Mouse (Mus musculus) forebrain, embryonic 10.5 days (tissue): ENCODE measurements around the gene Itgb5. TPM values are rescaled to one million over a fixed set of nuclear protein-coding genes. Genes with fewer than 3 reads are reported as not detected.

Experiments
- DNase-seq: peaks from one replicate; pipeline ENCODE4 v3.0.0-alpha.2; 2017; ENCODE audit warnings: low spot score; ENCODE audit errors: extremely low spot score
- H3K27ac ChIP-seq: fragments of 300-500 bp; sonication (generic); 2 replicates; pipeline ENCODE4 v1.5.1; 2016; ENCODE audit warnings: mild to moderate bottlenecking
- H3K27me3 ChIP-seq: fragments of 300-500 bp; sonication (generic); 2 replicates; pipeline ENCODE4 v1.6.1; 2016; ENCODE audit warnings: mild to moderate bottlenecking; ENCODE audit not compliant: poor library complexity, severe bottlenecking
- H3K36me3 ChIP-seq: fragments of 300-500 bp; sonication (generic); replicated peaks from 2 replicates; pipeline ENCODE4 v1.6.1; 2016; ENCODE audit warnings: mild to moderate bottlenecking, moderate library complexity
- H3K4me1 ChIP-seq: fragments of 300-500 bp; sonication (generic); 2 replicates; pipeline ENCODE4 v1.6.1; 2016
- H3K4me3 ChIP-seq: fragments of 300-500 bp; sonication (generic); 2 replicates; pipeline ENCODE4 v1.5.1; 2016; ENCODE audit warnings: mild to moderate bottlenecking, moderate library complexity
- H3K9me3 ChIP-seq: fragments of 300-500 bp; sonication (generic); 2 replicates; pipeline ENCODE4 v1.6.1; 2016; ENCODE audit warnings: mild to moderate bottlenecking, moderate library complexity
- WGBS: fragments of 180-500 bp; shearing (Covaris S2); methylation state at CpG from one replicate; pipeline ENCODE4 v1.1.7; 2016; 5-methylcytosine and 5-hydroxymethylcytosine counted together
- polyA plus RNA-seq: library from polyadenylated mRNA; unstranded; fragments of >200 nt; fragmentation: Nextera tagmentation; extraction: Ambion mirVana; gene quantifications from 2 replicates; pipeline ENCODE4 v1.2.1, GENCODE M21; 2016

The Itgb5 gene
- 10.6 and 14.3 TPM in 2 replicates for polyA plus RNA-seq

DNA sequence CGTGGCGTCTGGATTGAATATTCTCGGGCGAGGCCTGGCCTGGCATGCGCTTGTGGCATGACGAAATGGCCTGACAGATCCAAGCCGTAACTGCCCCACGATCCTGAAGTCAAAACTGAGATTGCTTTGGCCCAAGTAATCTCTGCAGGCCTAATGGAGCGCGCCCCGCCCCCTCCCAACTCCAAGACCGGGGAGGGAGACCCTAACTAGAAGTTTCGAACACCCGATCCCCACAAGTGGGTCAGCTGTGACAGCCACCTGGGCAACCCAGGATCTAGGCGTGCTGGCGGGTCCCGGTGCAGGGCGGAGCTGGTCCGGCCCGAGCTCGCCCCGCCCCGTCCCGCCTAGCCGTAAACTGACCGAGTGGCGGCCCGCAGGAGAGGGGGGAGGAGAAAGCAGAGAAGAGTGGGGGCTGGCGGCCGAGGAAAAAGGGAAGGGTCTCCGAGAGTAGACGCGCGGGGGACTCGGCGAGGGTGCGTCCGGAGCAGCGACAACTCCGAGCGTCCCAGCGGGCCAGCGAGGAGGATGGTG lies at the start of gene Itgb5:
TSS of gene Itgb5 (plus strand) at position 365 of the 531 bp plus-strand sequence.
- H3K27me3 ChIP-seq: peaks cover 72% of the 10 kb centered on the region
- peak within 1 kb of the TSS; percentile 88 for H3K27ac ChIP-seq
- H3K9me3 ChIP-seq: no peaks in the 10 kb centered on the region
- H3K4me3 ChIP-seq: peak within 1 kb of the TSS; percentile 87
- peaks cover 54% of the 10 kb centered on the region for H3K4me1 ChIP-seq
- H3K36me3 ChIP-seq: no peaks in the 10 kb centered on the region
- under 1% methylated on average over 43 of the region's 43 CpGs for WGBS
- peak; percentile 76 for DNase-seq

DNA sequence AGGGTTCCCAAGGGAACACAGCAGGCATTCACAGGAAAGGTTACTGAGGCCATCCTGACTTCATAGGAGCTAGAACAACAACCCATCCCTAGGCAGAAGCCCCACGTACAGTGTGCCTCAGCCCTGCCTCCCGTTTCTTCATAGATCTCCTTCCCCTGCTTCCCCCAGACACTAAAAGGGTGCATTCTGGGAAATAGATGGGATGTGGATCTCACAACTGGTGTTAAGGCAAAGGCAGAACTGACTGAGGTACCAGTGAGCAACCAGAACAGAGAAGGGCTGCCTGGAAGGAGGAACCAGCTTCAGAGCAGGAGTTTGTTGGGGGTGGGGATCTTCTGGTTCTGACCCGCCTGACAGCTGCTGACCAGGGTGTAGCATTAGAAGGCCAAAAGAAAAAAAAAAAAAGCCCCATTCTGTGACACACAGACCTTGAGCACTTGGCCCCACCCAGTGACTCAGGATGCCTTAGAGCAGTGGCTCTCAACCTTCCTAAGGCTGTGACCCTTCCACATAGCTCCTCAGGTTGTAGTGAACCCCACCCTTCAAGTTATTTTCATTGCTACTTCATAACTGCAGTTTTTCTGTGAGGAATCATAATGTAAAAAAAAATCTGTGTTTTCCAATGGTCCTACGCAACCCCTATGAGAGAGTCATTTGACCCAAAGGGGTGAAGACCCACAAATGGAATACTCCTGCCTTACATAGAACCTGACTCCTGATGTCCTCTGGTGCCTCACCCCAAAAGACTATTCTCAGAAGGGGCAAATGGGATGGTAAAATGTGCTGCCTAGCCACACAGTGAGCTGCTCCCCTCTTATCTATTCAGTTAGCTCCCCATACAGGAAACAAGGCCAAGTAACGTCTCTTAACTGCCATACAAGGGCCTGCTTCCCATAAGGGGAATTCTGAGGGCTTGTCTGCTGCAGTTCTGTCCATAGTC lies 47.4 kb upstream of the Itgb5 start:
- H3K36me3 ChIP-seq: no peaks in the 10 kb centered on the region
- peaks cover 4% of the 10 kb centered on the region for H3K4me1 ChIP-seq
- no peak overlapping the region for H3K4me3 ChIP-seq
- H3K9me3 ChIP-seq: no peaks in the 10 kb centered on the region
- 79% methylated on average over 5 of the region's 5 CpGs for WGBS
- DNase-seq: no peak
- no peak overlapping the region for H3K27ac ChIP-seq
- H3K27me3 ChIP-seq: no peaks in the 10 kb centered on the region

DNA sequence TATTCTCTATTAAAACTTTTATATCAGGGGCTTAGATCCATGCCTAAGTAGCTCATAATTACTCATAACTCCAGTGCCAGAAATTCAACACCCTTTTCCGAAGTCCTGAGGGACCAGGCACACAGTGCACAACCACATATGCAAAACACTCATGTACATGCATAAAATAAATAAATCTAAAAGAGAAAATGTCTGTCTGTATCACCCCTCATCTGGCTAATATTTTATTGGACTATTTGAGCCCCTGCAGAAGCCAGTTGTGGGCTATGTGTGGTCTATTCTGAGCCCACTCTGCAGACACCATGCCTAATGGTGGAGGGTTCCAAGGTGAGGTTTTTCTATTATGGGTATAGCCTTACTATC lies 46.8 kb upstream of the Itgb5 start:
- DNase-seq: no peak
- 93% methylated on average over 1 of the region's 1 CpGs for WGBS

DNA sequence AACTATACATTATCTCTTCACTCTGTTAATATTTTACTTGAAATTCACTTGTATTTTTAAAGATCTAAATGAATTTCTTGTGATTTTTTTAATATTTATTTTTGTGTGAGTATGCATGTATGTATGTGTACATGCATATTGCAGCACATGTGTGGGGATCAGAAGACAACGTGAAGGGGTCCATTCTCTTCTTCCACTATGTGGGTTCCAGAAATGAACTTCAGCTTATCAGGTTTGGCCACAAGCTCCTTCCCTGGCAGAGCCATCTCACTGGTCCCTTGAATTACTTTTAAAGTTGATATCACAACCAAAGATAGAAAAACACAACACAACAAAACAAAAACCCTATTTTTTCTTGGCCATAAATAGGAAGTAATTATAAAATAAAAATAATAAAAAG lies 44.9 kb upstream of the Itgb5 start:
- WGBS: 89% methylated on average over 1 of the region's 1 CpGs
- no peaks in the 10 kb centered on the region for H3K36me3 ChIP-seq
- no peak overlapping the region for H3K4me3 ChIP-seq
- DNase-seq: no peak
- no peaks in the 10 kb centered on the region for H3K9me3 ChIP-seq
- no peak overlapping the region for H3K27ac ChIP-seq
- no peaks in the 10 kb centered on the region for H3K27me3 ChIP-seq
- peaks cover 6% of the 10 kb centered on the region for H3K4me1 ChIP-seq

More for the DNA sequence above, 46.8 kb upstream of the Itgb5 start:
- no peaks in the 10 kb centered on the region for H3K36me3 ChIP-seq
- no peaks in the 10 kb centered on the region for H3K27me3 ChIP-seq
- no peak overlapping the region for H3K27ac ChIP-seq
- H3K9me3 ChIP-seq: no peaks in the 10 kb centered on the region
- H3K4me1 ChIP-seq: peaks cover 6% of the 10 kb centered on the region
- H3K4me3 ChIP-seq: no peak overlapping the region

DNA sequence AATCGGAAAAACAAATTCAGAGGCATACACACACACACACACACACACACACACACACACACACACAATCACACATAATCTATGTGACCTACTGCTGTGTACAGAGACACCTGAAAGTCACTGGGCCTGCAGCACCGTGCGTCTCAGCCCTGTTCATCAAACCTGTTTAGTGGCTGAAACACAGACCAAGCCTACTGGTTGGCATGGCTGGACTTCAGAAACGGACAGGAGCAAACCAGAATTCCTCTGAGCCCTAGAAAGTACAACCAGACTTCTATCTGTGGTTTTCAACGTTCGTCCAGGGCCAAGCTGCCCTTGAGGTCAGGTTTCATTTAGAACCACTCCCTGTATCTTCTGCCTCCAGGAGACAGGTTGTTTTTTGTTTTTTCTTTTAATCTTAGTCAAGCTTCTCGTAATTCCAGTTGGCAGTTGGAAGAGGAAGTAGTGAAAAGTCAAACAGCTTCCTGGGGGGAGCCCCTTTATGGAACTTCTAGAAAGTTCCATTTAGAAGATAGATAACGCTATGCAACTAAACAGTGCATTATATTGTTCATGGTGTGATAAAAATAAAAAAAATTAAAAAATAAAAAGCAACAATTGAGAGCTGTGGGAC lies 44.3 kb upstream of the Itgb5 start:
- H3K36me3 ChIP-seq: no peaks in the 10 kb centered on the region
- H3K9me3 ChIP-seq: no peaks in the 10 kb centered on the region
- H3K4me1 ChIP-seq: peaks cover 6% of the 10 kb centered on the region
- H3K27ac ChIP-seq: no peak overlapping the region
- DNase-seq: no peak
- H3K4me3 ChIP-seq: no peak overlapping the region
- 81% methylated on average over 8 of the region's 8 CpGs for WGBS
- no peaks in the 10 kb centered on the region for H3K27me3 ChIP-seq

DNA sequence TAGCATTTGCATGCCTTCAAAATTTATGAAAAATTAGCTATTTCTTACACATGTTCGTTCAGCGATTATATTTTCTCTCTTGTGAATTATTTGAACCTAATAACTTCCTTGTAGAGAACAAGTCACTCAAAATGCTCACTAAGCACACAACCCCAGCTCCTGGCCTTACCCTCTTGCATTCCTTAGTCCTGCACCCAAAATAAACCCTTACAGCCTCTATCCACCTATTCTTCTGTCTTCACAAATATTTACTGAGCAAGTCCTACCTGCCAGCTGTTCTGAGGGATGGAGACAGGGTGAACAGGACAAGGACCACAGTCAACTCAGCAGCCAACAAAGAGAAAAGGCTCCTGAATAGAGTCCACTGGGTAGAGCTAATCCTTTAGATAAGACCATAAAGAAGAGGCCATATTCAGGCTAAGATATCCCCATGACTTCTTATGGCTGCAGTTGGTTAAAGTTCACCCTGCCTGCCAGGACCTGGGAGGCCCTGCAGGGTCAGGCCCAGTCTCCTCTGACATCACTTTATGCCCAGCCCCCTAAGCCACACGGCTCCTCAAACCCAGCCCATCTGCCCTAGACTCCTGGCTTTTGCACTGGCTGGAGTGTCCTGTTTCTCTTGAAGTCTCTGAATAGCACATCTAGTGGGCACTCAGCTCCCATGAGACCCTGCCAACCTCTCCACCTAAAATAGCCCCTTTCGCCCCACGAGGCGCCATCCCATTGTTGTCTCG lies 42.6 kb upstream of the Itgb5 start:
- DNase-seq: no peak
- H3K27me3 ChIP-seq: no peaks in the 10 kb centered on the region
- H3K4me3 ChIP-seq: no peak overlapping the region
- 85% methylated on average over 7 of the region's 7 CpGs for WGBS
- H3K36me3 ChIP-seq: no peaks in the 10 kb centered on the region
- H3K9me3 ChIP-seq: no peaks in the 10 kb centered on the region
- H3K4me1 ChIP-seq: peaks cover 6% of the 10 kb centered on the region
- no peak overlapping the region for H3K27ac ChIP-seq

DNA sequence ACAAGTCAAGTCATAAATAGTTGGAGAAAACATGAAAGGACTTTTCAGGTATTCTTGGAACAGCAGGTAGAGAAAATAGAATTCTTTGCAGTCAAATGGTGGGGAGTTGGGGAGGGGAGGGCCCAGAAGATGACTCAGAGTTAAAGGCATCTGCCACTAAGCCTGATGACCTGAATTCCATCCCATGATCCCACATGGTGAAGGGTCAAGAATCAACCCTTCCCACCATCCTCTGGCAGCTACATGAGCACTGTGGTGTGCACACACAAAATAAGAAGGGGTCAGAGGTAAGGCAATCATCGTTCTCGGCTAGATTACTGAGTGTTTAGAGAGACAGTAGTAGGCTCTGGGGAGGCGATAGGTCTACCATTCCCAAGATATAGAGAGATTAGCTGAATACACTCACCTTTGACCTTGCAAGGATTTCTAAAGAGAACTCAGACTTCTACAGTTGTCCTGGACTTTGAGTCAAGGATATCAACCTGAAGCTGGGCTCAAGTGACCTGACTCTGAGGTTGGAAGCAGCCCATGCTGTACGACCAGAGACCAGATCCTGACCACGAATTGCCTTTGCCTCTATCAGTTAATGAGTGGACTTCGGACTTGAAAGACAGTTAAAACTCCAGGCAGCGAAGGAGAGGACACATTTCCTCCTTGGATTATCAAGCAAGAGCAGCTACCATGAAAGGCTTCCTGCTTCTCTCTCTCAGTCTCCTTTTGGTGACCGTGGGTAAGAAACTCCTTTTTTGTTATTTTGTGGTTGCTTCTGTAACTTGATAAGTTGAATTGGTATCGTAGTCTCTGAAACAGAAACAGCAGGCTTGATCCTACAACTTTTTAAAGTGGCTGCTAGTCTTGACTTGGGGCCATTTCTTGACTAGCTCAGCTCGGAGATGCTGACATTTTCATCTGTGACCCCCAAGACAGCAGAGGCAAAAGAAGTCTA lies 35.3 kb upstream of the Itgb5 start, which contains the start of gene Muc13:
TSS of gene Muc13 (plus strand) at position 192 of the 946 bp plus-strand sequence.
- Histone ChIP-seq H3K4me1 (peaks cover 9% of the 10 kb centered on the region), H3K36me3 (no peaks in the 10 kb centered on the region), H3K4me3 (no peak within 1 kb of the TSS), H3K27me3 (no peaks in the 10 kb centered on the region), H3K27ac (peak within 1 kb of the TSS; percentile 36; the same call in 1 of the 2 replicates), H3K9me3 (no peaks in the 10 kb centered on the region)
- DNase-seq: no peak
- WGBS: 89% methylated on average over 10 of the region's 10 CpGs

DNA sequence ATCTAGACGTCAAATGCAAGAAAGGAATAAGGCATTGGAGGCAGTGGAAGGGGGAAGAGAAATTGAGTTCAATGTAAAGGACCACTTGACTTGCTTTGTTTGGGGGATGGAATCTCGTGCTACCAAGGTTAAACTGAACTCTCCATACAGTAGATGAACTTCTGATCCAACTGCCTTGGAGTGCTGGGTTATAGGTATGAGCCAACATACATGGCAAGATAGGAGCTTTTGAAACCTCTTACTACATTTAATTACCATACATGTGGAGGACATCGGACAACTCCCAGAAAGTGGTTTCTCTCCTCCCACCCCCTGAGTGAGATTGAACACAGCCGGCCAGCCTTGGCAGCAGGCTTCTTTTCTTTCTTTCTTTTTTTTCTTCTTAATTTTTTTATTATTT lies 34.4 kb upstream of the Itgb5 start:
- Histone ChIP-seq H3K9me3 (no peaks in the 10 kb centered on the region), H3K36me3 (no peaks in the 10 kb centered on the region), H3K27me3 (no peaks in the 10 kb centered on the region), H3K4me3 (no peak overlapping the region), H3K4me1 (peaks cover 9% of the 10 kb centered on the region), H3K27ac (no peak overlapping the region)
- WGBS: 88% methylated on average over 4 of the region's 4 CpGs
- no peak for DNase-seq

DNA sequence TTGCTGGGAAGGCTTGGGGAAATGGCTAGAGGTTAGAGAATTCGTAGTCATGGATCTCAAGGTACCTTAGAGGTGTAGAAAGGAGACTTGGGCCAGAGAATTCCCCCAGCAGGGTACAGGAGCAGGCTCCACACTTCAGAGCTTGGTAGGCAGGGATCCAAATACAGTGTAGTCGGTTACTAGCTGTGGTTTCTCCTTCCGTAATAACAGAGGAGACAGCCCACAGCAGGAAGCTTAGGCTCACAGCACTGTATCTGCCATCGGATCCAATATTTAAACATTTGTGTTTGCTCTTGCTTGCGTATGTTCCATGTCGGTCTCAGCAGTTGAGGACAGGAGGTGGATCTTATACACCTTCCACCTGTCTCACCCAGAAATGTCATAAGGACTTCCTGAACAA lies 33.6 kb upstream of the Itgb5 start:
- H3K27ac ChIP-seq: no peak overlapping the region

DNA sequence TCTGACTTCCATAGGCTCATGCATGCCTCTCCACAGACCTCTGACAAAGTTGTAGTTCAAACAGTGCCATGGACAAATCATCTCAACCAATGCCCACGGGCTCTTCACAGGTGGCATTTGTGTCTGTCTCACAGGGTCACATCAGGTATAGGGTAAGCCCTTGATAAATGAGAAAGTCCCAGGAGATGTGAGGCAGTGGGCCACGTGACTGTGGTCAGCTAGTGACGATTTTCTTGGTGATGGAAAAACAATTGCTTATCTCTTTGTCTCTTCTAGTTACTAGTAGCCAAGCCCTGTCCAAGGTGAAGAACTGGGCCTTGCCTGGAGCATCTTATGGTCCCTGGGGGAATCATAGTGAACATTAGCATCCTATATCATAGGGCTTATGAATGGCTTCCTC lies 32.7 kb upstream of the Itgb5 start:
- WGBS: 87% methylated on average over 3 of the region's 3 CpGs
- Histone ChIP-seq H3K9me3 (no peaks in the 10 kb centered on the region), H3K27me3 (no peaks in the 10 kb centered on the region), H3K4me1 (peaks cover 9% of the 10 kb centered on the region), H3K4me3 (no peak overlapping the region), H3K27ac (no peak overlapping the region), H3K36me3 (no peaks in the 10 kb centered on the region)
- no peak for DNase-seq

More for the DNA sequence above, 33.6 kb upstream of the Itgb5 start:
- Histone ChIP-seq H3K27me3 (no peaks in the 10 kb centered on the region), H3K9me3 (no peaks in the 10 kb centered on the region), H3K36me3 (no peaks in the 10 kb centered on the region), H3K4me3 (no peak overlapping the region), H3K4me1 (peaks cover 9% of the 10 kb centered on the region)
- WGBS: 90% methylated on average over 6 of the region's 6 CpGs
- DNase-seq: no peak

DNA sequence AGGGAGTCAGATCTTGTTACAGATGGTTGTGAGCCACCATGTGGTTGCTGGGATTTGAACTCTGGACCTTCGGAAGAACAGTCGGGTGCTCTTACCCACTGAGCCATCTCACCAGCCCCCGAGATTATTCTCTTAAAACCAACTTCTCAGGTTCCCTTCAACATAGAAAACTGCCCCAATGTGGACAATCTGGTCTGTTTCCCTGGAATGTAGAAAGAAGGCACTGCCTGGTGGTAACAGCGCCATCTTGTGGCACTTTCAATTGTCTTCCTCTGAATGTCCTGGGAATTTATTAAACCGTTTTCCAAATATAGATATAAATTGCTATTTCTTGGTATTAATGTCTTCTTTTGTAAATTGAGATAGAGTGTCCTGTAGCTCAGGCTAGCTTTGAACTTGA lies 31.6 kb upstream of the Itgb5 start:
- Histone ChIP-seq H3K9me3 (no peaks in the 10 kb centered on the region), H3K4me3 (no peak overlapping the region), H3K27me3 (no peaks in the 10 kb centered on the region), H3K27ac (no peak overlapping the region), H3K4me1 (peaks cover 5% of the 10 kb centered on the region), H3K36me3 (no peaks in the 10 kb centered on the region)
- 53% methylated on average over 5 of the region's 5 CpGs for WGBS
- DNase-seq: peak; percentile 21

DNA sequence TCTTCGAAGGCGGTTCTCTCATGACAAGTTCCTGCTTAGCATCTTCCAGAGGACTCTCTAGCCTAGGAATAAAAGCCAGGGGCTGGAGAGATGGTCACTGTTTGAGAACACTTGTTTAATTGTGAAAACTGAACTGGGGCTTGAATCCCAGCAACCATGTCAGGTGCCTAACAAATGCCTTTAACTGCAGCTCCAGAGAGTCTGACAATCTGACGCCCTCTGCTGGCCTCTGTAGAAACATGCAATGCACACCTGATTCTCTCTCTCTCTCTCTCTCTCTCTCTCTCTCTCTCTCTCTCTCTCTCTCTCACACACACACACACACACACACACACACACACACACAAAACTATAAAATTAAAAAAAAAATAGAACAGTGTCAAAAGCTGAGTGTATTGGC lies 19.5 kb upstream of the Itgb5 start:
- Histone ChIP-seq H3K9me3 (peaks cover 12% of the 10 kb centered on the region; the same call in 1 of the 2 replicates), H3K27me3 (no peaks in the 10 kb centered on the region), H3K36me3 (no peaks in the 10 kb centered on the region), H3K4me1 (no peaks in the 10 kb centered on the region), H3K27ac (no peak overlapping the region), H3K4me3 (no peak overlapping the region)
- 68% methylated on average over 3 of the region's 3 CpGs for WGBS
- no peak for DNase-seq
